Mouse (Mus musculus): ENCODE data around the gene Osbpl3. TPM values are rescaled to one million over a fixed set of nuclear protein-coding genes. Genes with fewer than 3 reads are reported as not detected.

Osbpl3 gene
- polyA plus RNA-seq, 1 experiment from 2014 or later, result 17.0 TPM

GRCm38 (mm10) chr6:50346204-50346603 lies 109.8 kb downstream of the Osbpl3 start:
- Histone ChIP-seq H3K9ac (ENCODE audit: low read depth, low read length) (no peak overlapping the region), H3K36me3 (ENCODE audit: control insufficient read depth, insufficient read depth, low read length) (no peaks in the 10 kb centered on the region), H3K27ac (ENCODE audit: low read depth, low read length) (no peak overlapping the region), H3K27me3 (ENCODE audit: control insufficient read depth, insufficient read depth, low read length) (no peaks in the 10 kb centered on the region), H3K4me2 (replicated peaks; ENCODE audit: low read depth, low read length) (no peak overlapping the region), H3K4me1 (ENCODE audit: control insufficient read depth, insufficient read depth, low read length) (no peaks in the 10 kb centered on the region), H3K9me3 (ENCODE audit: control insufficient read depth, low read length) (no peaks in the 10 kb centered on the region), H3K4me3 (ENCODE audit: low read length) (no peak overlapping the region)
- WGBS, result 89% methylated on average over 7 of the region's 7 CpGs
- ATAC-seq (ENCODE audit: low FRiP score, low TSS enrichment), result no peak

GRCm38 (mm10) chr6:50340226-50340906 lies 115.6 kb downstream of the Osbpl3 start:
- H3K27me3 ChIP-seq (ENCODE audit: control insufficient read depth, insufficient read depth, low read length), result no peaks in the 10 kb centered on the region
- H3K36me3 ChIP-seq (ENCODE audit: control insufficient read depth, insufficient read depth, low read length), result no peaks in the 10 kb centered on the region
- H3K4me1 ChIP-seq (ENCODE audit: control insufficient read depth, insufficient read depth, low read length), result 0 out of 2 replicates have a peak, but pooled peaks cover 8% of the 10 kb centered on the region
- no peak overlapping the region for H3K4me3 ChIP-seq (ENCODE audit: low read length)
- no peak for ATAC-seq (ENCODE audit: low FRiP score, low TSS enrichment)
- H3K9ac ChIP-seq (ENCODE audit: low read depth, low read length), result no peak overlapping the region
- WGBS, result 74% methylated on average over 5 of the region's 5 CpGs
- no peak overlapping the region for H3K27ac ChIP-seq (ENCODE audit: low read depth, low read length)
- H3K4me2 ChIP-seq (replicated peaks; ENCODE audit: low read depth, low read length), result no peak overlapping the region
- no peaks in the 10 kb centered on the region for H3K9me3 ChIP-seq (ENCODE audit: control insufficient read depth, low read length)

GRCm38 (mm10) chr6:50337431-50337830 lies 118.6 kb downstream of the Osbpl3 start:
- 0 out of 2 replicates have a peak, but pooled peaks cover 8% of the 10 kb centered on the region for H3K4me1 ChIP-seq (ENCODE audit: control insufficient read depth, insufficient read depth, low read length)
- WGBS, result 54% methylated on average over 6 of the region's 6 CpGs
- ATAC-seq (ENCODE audit: low FRiP score, low TSS enrichment), result no peak
- H3K9ac ChIP-seq (ENCODE audit: low read depth, low read length), result no peak overlapping the region
- no peaks in the 10 kb centered on the region for H3K36me3 ChIP-seq (ENCODE audit: control insufficient read depth, insufficient read depth, low read length)
- H3K27me3 ChIP-seq (ENCODE audit: control insufficient read depth, insufficient read depth, low read length), result no peaks in the 10 kb centered on the region
- no peaks in the 10 kb centered on the region for H3K9me3 ChIP-seq (ENCODE audit: control insufficient read depth, low read length)
- H3K4me3 ChIP-seq (ENCODE audit: low read length), result no peak overlapping the region
- peak overlapping the region; percentile 30; the same call in 1 of the 2 replicates for H3K27ac ChIP-seq (ENCODE audit: low read depth, low read length)
- H3K4me2 ChIP-seq (replicated peaks; ENCODE audit: low read depth, low read length), result no peak overlapping the region

- H3K9me3 ChIP-seq (ENCODE audit: control insufficient read depth, low read length), result no peaks in the 10 kb centered on the region
- no peaks in the 10 kb centered on the region for H3K36me3 ChIP-seq (ENCODE audit: control insufficient read depth, insufficient read depth, low read length)
- no peak overlapping the region for H3K4me3 ChIP-seq (ENCODE audit: low read length)
- no peak for ATAC-seq (ENCODE audit: low FRiP score, low TSS enrichment)
- no peak overlapping the region for H3K4me2 ChIP-seq (replicated peaks; ENCODE audit: low read depth, low read length)
- H3K4me1 ChIP-seq (ENCODE audit: control insufficient read depth, insufficient read depth, low read length), result 0 out of 2 replicates have a peak, but pooled peaks cover 8% of the 10 kb centered on the region
- no peaks in the 10 kb centered on the region for H3K27me3 ChIP-seq (ENCODE audit: control insufficient read depth, insufficient read depth, low read length)
- 42% methylated on average over 2 of the region's 2 CpGs for WGBS
- H3K27ac ChIP-seq (ENCODE audit: low read depth, low read length), result no peak overlapping the region
- no peak overlapping the region for H3K9ac ChIP-seq (ENCODE audit: low read depth, low read length)
Measured at GRCm38 (mm10) chr6:50336376-50336775, 119.6 kb downstream of the Osbpl3 start.

- Histone ChIP-seq H3K36me3 (ENCODE audit: control insufficient read depth, insufficient read depth, low read length) (no peaks in the 10 kb centered on the region), H3K9ac (ENCODE audit: low read depth, low read length) (no peak overlapping the region), H3K27me3 (ENCODE audit: control insufficient read depth, insufficient read depth, low read length) (no peaks in the 10 kb centered on the region), H3K4me1 (ENCODE audit: control insufficient read depth, insufficient read depth, low read length) (0 out of 2 replicates have a peak, but pooled peaks cover 8% of the 10 kb centered on the region), H3K4me2 (replicated peaks; ENCODE audit: low read depth, low read length) (no peak overlapping the region), H3K27ac (ENCODE audit: low read depth, low read length) (no peak overlapping the region), H3K4me3 (ENCODE audit: low read length) (no peak overlapping the region), H3K9me3 (ENCODE audit: control insufficient read depth, low read length) (no peaks in the 10 kb centered on the region)
- WGBS, result 74% methylated on average over 15 of the region's 15 CpGs
- ATAC-seq (ENCODE audit: low FRiP score, low TSS enrichment), result no peak
Measured at GRCm38 (mm10) chr6:50334846-50335821, 120.9 kb downstream of the Osbpl3 start.

GRCm38 (mm10) chr6:50333346-50333745 lies 122.7 kb downstream of the Osbpl3 start:
- 37% methylated on average over 6 of the region's 6 CpGs for WGBS
- H3K4me3 ChIP-seq (ENCODE audit: low read length), result no peak overlapping the region
- no peak overlapping the region for H3K4me2 ChIP-seq (replicated peaks; ENCODE audit: low read depth, low read length)
- ATAC-seq (ENCODE audit: low FRiP score, low TSS enrichment), result no peak
- no peak overlapping the region for H3K9ac ChIP-seq (ENCODE audit: low read depth, low read length)
- H3K27ac ChIP-seq (ENCODE audit: low read depth, low read length), result no peak overlapping the region
- H3K27me3 ChIP-seq (ENCODE audit: control insufficient read depth, insufficient read depth, low read length), result no peaks in the 10 kb centered on the region
- H3K9me3 ChIP-seq (ENCODE audit: control insufficient read depth, low read length), result no peaks in the 10 kb centered on the region
- no peaks in the 10 kb centered on the region for H3K36me3 ChIP-seq (ENCODE audit: control insufficient read depth, insufficient read depth, low read length)
- H3K4me1 ChIP-seq (ENCODE audit: control insufficient read depth, insufficient read depth, low read length), result 0 out of 2 replicates have a peak, but pooled peaks cover 8% of the 10 kb centered on the region

- Histone ChIP-seq H3K4me2 (replicated peaks; ENCODE audit: low read depth, low read length) (no peak overlapping the region), H3K9ac (ENCODE audit: low read depth, low read length) (no peak overlapping the region), H3K27ac (ENCODE audit: low read depth, low read length) (no peak overlapping the region), H3K9me3 (ENCODE audit: control insufficient read depth, low read length) (no peaks in the 10 kb centered on the region), H3K36me3 (ENCODE audit: control insufficient read depth, insufficient read depth, low read length) (peaks cover 2% of the 10 kb centered on the region; the same call in 1 of the 2 replicates), H3K4me3 (ENCODE audit: low read length) (no peak overlapping the region), H3K27me3 (ENCODE audit: control insufficient read depth, insufficient read depth, low read length) (no peaks in the 10 kb centered on the region), H3K4me1 (ENCODE audit: control insufficient read depth, insufficient read depth, low read length) (no peaks in the 10 kb centered on the region)
- WGBS, result 92% methylated on average over 2 of the region's 2 CpGs
- ATAC-seq (ENCODE audit: low FRiP score, low TSS enrichment), result no peak
Measured at GRCm38 (mm10) chr6:50331477-50331876, 124.5 kb downstream of the Osbpl3 start.

- H3K9me3 ChIP-seq (ENCODE audit: control insufficient read depth, low read length), result no peaks in the 10 kb centered on the region
- H3K27ac ChIP-seq (ENCODE audit: low read depth, low read length), result no peak overlapping the region
- 58% methylated on average over 8 of the region's 8 CpGs for WGBS
- H3K4me2 ChIP-seq (replicated peaks; ENCODE audit: low read depth, low read length), result no peak overlapping the region
- H3K27me3 ChIP-seq (ENCODE audit: control insufficient read depth, insufficient read depth, low read length), result no peaks in the 10 kb centered on the region
- no peak for ATAC-seq (ENCODE audit: low FRiP score, low TSS enrichment)
- H3K4me3 ChIP-seq (ENCODE audit: low read length), result no peak overlapping the region
- H3K4me1 ChIP-seq (ENCODE audit: control insufficient read depth, insufficient read depth, low read length), result no peaks in the 10 kb centered on the region
- no peak overlapping the region for H3K9ac ChIP-seq (ENCODE audit: low read depth, low read length)
- peaks cover 2% of the 10 kb centered on the region; the same call in 1 of the 2 replicates for H3K36me3 ChIP-seq (ENCODE audit: control insufficient read depth, insufficient read depth, low read length)
Measured at GRCm38 (mm10) chr6:50329380-50329779, 126.6 kb downstream of the Osbpl3 start.

Data from kidney, embryonic 14.5 days (tissue).